Mouse (Mus musculus): Measurements from ENCODE around the gene Ubl4b. TPM values are rescaled to one million over a fixed set of nuclear protein-coding genes. Genes with fewer than 3 reads are reported as not detected.

Ubl4b gene
- polyA plus RNA-seq (2015; fragmentation: Illumina TruSeq; extraction: RNeasy Lipid Tissue Mini Kit (QIAGEN cat#74804); ENCODE audit: insufficient read depth, low read depth, low replicate concordance): not detected

GRCm38 (mm10) chr3:107554842-107555241, at the start of gene Ubl4b:
Gene Ubl4b (minus strand): TSS chr3:107555073.

GRCm38 (mm10) chr3:107594662-107595263, 39.9 kb upstream of the Ubl4b start, which contains the start of gene Alx3:
Gene Alx3 (plus strand): TSS chr3:107595031.

GRCm38 (mm10) chr3:107517631-107518108, 37.2 kb downstream of the Ubl4b start, which contains the start of gene Slc6a17:
Gene Slc6a17 (minus strand): TSS chr3:107518018.

Other genes with a start within 250 kb of the Ubl4b start
- 2.5 TPM for gene Rbm15, start 221.4 kb downstream of the Ubl4b start, polyA plus RNA-seq (2015; fragmentation: Illumina TruSeq; extraction: RNeasy Lipid Tissue Mini Kit (QIAGEN cat#74804); ENCODE audit: insufficient read depth, low read depth, low replicate concordance)
- gene Kcnc4, start 95.5 kb downstream of the Ubl4b start, polyA plus RNA-seq (2015; fragmentation: Illumina TruSeq; extraction: RNeasy Lipid Tissue Mini Kit (QIAGEN cat#74804); ENCODE audit: insufficient read depth, low read depth, low replicate concordance): not detected
- 2.5 TPM for gene Slc6a17, start 37.1 kb downstream of the Ubl4b start, polyA plus RNA-seq (2015; fragmentation: Illumina TruSeq; extraction: RNeasy Lipid Tissue Mini Kit (QIAGEN cat#74804); ENCODE audit: insufficient read depth, low read depth, low replicate concordance)
- not detected for gene Alx3, start 40.0 kb upstream of the Ubl4b start, polyA plus RNA-seq (2015; fragmentation: Illumina TruSeq; extraction: RNeasy Lipid Tissue Mini Kit (QIAGEN cat#74804); ENCODE audit: insufficient read depth, low read depth, low replicate concordance)
- not detected for gene Gm10961, start 76.2 kb upstream of the Ubl4b start, polyA plus RNA-seq (2015; fragmentation: Illumina TruSeq; extraction: RNeasy Lipid Tissue Mini Kit (QIAGEN cat#74804); ENCODE audit: insufficient read depth, low read depth, low replicate concordance)
- gene Strip1, start 76.6 kb upstream of the Ubl4b start, polyA plus RNA-seq (2015; fragmentation: Illumina TruSeq; extraction: RNeasy Lipid Tissue Mini Kit (QIAGEN cat#74804); ENCODE audit: insufficient read depth, low read depth, low replicate concordance): 11.4 TPM
- 24.6 TPM for gene Ahcyl1, start 141.5 kb upstream of the Ubl4b start, polyA plus RNA-seq (2015; fragmentation: Illumina TruSeq; extraction: RNeasy Lipid Tissue Mini Kit (QIAGEN cat#74804); ENCODE audit: insufficient read depth, low read depth, low replicate concordance)
- 10.5 TPM for gene Csf1, start 205.4 kb upstream of the Ubl4b start, polyA plus RNA-seq (2015; fragmentation: Illumina TruSeq; extraction: RNeasy Lipid Tissue Mini Kit (QIAGEN cat#74804); ENCODE audit: insufficient read depth, low read depth, low replicate concordance)

All from pancreas, adult 10 weeks (tissue).